Mouse (Mus musculus) heart, postnatal 0 days (tissue): ENCODE measurements at regions not wholly inside any gene's neighbourhood (a gene's known extent, or its start where the extent isn't known, plus 50 kb on each side); places are given as distances from the start of the nearest gene placed in this dataset.

Source experiments
- CTCF ChIP-seq: IDR thresholded peaks from 2 replicates; pipeline ENCODE4 v1.5.1; 2016; ENCODE audit warnings: antibody characterized with exemption, control low read depth, low read depth
- EP300 ChIP-seq: IDR thresholded peaks from 2 replicates; pipeline ENCODE4 v1.6.1; 2016; ENCODE audit warnings: antibody characterized with exemption, low read depth

DNA sequence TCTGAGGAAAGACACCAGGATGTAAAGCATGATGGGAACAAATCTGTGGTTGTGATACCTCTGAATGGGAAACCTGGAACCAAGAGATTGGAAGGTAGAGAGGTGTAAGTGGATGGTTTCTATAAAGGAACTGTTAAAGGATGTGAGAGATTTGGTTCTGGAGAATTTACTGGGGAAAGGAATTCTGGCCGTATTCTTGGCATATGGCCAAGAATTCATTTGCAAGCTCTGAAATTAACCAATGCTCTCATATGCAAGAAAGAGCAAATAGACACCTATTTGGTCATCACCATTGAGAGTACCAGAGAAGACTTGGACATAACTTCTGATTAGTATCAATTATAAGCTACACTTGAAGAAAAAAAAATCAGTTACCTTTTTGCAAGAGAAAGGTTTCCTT lies 187.3 kb downstream of the Gm11146 start:
- TF ChIP-seq CTCF (no peak), EP300 (no peak)
